Mouse (Mus musculus): Measurements from ENCODE around the gene Fam222b.
"Not testable (repeated sequence)": the region's sequence is repeated elsewhere in the genome, so short reads cannot be mapped to it uniquely, and the experiment has no call there.

Gene Fam222b

DNA sequence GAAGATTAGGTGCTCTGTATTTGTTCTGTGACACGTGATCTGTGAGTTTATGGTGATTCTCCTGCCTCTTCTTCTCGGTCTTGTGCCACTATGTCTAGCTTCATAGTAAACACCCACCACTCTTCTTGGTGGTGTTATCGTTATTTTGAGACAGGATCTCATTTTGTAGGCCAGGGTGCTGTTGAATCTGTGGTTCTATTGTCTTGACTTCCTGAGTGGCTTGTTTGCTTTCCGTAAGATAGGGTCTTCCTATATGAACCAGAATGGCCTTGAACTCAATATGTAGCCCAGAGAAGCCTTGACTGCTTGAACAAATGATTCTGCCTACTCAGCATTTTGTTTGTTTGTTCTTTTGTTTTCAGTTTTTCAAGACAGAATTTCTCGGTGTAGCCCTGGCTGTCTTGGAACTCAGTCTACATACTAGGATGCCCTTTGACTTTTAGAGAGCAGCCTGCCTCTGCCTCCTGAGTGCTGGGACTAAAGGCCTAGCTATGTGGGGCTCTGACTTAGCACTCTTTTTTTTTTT is 6.6 kb upstream of the Fam222b start:
- DNase-seq (ENCODE audit: low spot score in 2 of 2): no peak

DNA sequence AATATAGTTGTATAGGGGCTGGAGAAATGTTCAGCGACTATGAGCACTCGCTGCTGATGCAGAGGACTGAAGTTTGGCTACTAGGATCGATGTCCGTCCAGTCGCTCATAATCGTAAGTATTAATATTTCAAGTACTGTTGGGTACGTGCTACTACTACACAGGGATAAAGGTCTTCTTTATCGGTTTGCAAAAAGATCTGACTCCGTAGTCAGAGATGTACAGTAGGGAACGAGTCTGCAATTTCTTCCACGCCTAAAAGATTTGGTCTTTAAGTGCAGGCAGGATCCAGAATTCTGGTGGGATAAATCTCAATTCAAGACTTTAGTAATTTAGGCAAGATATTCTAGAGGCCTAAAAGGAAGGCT is 340 bp upstream of the Fam222b start:
- no peak for DNase-seq (ENCODE audit: low spot score in 2 of 2)

DNA sequence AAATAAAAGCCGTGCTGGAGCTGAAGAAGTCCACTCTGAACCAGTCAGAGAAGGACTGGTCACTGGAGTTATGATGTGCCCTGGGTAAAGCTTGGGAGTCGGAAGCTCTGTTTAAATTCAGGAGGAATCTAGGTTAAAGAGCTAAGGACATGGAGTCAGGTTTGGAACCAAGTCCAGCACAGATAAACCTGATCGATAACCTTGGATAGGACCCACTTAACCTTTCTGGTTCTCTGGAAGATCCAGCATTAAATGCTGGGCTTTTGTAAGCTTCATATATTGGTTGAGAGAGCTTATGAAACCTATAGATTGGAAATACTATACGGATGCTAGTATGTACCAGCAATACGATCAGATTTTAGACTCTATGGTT is 670 bp downstream of the Fam222b start:
- no peak for DNase-seq (ENCODE audit: low spot score in 2 of 2)

DNA sequence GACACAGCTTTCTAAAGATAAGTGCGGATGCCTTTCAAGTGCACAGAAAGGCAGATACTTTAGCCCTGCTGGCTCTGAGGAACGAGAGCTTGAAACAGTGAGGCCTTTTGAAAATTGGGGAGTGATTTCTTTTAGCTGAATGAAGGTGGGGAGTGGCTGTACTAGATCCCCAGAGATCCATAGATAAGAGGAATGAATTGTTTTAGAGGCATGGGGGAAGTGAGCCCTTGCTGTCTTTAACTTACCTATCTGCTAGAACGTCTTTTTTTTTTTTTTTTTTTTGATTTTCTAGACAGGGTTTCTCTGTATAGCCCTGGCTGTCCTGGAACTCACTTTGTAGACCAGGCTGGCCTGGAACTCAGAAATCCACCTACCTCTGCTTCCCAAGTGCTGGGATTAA is 2.6 kb downstream of the Fam222b start:
- DNase-seq (ENCODE audit: low spot score in 2 of 2): no peak

DNA sequence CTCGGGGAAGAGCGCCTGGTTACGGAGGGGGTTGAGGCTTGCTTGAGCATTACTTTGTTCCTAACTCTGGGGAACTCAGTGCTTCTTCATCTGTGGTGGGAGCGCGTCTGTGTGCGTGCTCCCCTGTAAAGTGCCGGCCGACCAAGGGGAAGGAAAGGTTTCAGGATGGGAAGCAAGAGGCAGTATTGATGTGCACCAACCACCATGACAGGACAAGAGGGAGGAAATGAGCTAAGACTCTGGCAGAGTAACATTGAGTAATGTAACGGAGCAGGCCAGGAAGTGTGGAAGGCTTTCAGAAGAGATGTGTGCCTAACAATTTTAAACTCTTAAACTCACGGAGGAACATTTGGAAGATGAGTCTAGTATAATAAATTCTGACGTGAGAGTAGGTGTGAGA is 6.3 kb downstream of the Fam222b start:
- no peak for DNase-seq (ENCODE audit: low spot score in 2 of 2)

DNA sequence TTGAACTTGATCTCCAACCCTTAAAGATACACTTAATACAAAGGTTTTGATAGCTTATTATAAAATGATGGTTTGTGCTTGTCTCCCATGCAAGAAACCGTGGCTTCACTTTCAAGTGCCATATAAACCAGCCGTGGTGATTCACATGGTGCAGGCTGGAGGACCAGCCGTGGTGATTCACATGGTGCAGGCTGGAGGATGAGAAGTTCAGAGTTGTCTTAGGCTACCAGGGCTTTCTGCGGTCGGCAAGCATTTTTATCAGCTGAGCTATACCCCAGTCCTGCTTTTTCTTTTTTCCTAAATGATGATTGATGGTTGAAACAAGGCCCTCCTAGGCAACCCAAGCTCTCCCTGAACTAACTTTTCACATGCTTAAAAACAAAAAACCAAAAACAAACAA is 7.7 kb downstream of the Fam222b start:
- no peak for DNase-seq (ENCODE audit: low spot score in 2 of 2)

DNA sequence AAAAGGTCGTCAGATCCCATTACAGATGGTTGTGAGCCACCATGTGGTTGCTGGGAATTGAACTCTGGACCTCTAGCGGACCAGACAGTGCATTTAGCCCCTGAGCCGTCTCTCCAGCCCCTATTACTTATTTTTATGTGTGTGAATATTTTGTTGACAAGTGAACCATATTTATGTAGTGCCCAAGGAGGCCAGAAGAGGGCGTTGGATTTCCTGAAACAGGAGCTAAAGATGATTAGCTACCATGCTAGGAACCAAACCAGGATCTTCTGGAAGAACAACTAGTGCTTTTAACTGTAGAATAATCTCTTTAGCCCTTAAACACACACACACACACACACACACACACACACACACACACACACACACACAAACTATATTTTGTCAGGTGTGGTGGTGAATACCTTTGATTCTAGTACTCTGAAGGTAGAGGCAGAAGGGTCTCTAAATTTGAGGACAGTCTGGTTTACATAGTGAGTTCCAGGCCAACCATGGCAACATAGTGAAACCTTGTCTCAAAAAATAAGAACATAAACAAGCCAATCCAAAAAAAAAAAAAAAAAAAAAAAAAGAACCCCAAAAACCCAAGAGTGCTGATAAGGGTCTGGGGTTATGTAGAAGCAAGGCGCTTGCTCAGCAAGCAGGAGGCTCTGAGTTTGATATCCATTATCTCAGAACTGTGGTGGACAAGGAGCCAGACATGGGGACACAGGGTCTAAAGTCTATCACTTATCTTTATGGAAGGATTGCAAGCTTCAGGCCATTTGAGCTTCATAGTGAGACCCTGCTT is 8.7 kb downstream of the Fam222b start:
- no peak for DNase-seq (ENCODE audit: low spot score in 2 of 2)

DNA sequence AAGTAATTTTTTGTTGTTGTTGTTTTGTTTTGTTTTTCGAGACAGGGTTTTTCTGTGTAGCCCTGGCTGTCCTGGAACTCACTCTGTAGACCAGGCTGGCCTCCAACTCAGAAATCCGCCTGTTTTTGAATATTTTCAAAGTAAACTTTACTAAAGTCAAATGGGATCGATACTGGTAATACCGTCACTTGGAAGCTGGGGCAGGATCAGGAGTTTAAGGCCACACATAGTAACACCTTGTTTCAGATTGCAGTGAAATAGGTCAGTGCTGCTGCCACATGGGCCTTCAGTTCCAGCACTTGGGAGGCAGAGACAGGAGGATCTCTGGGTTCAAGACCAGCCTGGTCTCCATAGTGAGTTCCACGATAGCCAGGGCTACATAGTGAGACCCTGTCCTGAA is 10.0 kb downstream of the Fam222b start:
- no peak for DNase-seq (ENCODE audit: low spot score in 2 of 2)

DNA sequence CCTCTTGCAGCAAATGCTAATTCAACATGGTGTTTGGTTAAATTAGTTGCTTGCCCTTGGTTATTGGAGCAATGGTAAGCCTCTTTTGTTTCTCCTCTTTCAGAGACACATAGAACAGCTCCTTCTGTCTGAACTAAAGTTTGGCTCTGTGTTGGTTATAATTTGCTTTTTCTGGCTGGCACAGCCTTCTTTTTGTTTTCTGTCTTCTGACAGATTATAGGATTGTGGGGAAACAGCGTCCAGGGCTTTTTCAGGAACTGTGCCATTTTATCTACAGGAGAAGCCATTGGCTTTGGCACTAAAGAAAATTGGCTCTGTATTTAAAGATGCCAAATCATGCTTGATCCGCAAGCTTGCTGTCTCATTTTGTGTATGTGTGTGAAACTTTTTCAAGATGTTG is 19.2 kb downstream of the Fam222b start:
- no peak for DNase-seq (ENCODE audit: low spot score in 2 of 2)

DNA sequence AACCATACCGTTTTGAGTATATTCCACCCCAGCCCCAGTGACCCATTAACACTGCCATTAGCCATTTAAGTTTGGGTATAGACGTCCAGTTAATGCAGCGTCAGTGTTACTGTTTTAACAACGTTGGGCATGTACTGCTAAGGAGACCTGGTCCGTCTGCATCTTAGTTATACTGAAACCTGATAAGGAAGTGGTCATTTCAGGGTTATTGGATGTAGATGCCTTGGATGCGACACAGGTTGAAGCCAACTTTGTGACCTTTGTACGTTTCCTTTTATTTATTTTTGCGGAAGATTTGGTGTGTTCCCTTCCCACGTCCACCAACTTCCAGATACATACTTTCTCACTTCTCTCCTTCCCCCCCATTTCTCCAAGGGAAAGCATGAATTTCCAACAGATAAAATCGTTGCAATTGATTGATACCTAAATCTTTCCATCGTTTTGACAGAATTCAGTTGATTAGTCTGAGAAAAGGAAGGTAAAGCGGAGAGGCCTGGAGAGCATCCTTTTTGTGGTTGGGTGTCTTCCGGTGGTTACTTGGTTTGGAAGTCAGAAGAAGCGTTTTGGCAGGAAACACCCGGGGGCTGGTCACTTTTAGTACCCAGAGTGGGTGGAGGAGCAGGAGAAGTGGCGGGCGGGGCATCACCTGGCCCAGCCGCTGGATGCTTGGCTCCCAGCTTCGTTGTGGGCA is 20.4 kb downstream of the Fam222b start:
- DNase-seq (ENCODE audit: low spot score in 2 of 2): no peak

DNA sequence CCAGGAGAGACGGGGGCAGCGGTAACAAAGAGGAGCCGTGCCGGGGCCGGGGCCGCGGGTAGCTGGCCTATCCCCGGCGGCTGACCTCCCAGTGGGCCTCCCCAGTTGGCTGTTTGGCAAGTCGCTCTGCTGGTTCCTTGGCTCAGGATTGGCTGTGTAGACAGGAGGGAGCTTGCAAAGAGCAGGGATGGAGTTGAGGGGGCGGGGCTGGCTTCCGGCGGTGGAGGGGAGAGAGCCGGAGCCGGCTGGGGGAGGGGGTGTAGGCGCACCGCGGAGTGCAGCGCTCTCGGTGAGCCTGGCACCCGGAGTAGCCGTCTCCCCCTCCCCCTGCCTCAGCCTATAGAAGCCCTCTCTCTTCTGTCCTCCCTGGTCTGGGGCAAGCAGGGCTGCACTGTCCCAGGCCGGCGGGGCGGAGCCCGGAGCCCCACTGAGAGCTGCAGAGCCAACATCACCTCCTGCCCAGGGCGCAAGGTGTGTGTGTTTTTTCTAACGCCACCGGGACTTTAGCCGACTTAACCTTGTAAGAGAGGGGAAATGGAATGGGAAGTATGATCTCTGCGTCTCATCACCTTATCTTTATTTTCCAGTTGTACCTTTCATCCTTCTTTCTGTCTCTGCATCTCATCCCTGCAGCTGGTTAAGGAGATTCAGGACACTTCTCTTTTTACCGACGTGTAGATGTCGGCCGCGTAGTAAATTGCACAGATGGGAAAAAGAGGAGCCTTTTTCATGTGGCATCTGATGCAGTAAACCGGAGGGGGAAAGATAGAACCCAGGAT is 21.1 kb downstream of the Fam222b start:
- DNase-seq (ENCODE audit: low spot score in 2 of 2): peak; percentile 91 to 93

DNA sequence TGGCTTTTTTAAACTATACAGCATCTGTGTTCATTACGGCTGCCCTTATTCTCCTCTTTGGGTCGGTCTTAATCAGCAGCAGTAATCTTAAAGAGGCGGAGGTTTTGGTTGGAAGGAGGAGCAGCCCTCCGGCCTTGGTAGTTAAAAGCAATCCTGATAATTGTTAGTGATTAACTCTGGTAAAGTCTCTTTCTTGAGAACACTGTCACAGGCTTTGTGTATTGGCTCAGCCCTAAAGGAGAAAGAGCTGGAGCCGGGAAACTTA is 21.6 kb downstream of the Fam222b start:
- DNase-seq (ENCODE audit: low spot score in 2 of 2): no peak

DNA sequence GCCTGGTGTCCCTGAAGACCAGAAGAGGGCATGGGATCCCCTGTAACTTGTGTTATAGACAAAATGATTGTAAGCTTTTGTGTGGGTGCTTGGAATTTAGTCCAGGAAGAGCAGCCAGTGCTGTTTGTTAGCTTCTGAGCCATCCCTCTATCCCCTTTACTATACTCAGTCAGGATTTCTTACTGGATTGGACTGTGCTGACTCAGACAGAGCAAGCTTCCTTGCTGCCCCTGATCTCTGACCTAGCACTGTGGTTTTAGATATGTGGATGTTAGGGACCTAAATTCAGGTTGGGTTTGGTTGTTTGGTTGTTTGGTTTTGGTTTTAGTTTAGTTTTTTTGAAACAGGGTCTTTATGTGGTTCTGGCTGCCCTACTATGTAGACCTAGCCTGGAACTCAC is 24.0 kb downstream of the Fam222b start:
- no peak for DNase-seq (ENCODE audit: low spot score in 2 of 2)

DNA sequence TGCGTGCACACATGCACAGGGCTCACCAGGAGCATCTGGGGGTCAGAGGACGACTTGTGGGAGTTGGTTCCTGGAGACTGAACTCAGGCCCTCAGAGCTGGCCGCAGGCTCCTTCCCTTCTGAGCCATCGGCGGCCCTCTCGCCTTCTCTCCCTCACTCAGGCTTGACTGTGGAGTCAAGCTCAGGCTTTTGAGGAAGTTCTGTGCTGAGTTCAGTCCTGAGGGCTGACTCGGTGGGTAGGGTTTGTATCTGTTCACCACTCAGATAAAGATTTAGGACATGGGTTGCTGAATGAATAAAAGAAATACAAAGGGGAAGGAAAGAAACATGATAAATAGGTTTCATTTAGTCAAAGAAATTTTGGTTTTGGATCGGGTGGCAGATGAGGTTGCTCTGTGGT is 25.4 kb downstream of the Fam222b start:
- no peak for DNase-seq (ENCODE audit: low spot score in 2 of 2)

DNA sequence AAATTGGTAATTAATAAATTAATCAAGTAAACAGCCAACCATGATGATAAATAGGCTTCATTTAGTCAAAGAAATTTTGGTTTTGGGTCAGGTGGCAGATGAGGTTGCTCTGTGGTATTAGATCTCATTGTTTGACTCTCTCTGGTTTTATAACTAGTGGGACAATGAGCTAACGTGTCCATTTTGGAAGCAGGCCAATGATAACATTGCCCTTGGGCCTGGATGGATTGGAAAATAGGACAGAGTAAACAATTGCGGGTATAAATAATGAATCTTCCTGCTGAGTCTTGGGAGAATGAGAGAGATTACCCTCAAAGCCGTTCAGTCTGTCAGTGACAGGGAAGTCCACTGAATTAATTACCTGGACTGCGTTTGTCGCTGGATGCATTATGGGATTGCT is 26.7 kb downstream of the Fam222b start:
- DNase-seq (ENCODE audit: low spot score in 2 of 2): no peak

DNA sequence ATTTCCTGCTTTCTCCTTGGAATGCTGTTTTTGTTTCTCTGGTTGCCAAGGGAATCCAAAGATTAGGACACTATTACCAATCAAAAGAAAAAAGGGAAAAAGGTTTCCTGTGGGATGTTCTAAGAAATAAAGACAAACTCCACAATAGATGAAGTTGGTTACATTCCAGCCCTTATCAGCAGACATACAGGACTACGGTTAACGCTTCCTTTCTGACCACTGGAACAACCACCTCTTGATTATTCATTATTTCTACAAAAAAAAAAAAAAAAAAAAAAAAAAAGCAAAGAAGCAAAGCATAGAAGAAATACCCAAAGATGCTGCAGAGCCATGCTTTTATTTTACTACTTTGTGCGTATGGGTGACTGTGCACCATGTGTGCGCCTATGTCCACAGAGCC is 28.4 kb downstream of the Fam222b start:
- no peak for DNase-seq (ENCODE audit: low spot score in 2 of 2)

DNA sequence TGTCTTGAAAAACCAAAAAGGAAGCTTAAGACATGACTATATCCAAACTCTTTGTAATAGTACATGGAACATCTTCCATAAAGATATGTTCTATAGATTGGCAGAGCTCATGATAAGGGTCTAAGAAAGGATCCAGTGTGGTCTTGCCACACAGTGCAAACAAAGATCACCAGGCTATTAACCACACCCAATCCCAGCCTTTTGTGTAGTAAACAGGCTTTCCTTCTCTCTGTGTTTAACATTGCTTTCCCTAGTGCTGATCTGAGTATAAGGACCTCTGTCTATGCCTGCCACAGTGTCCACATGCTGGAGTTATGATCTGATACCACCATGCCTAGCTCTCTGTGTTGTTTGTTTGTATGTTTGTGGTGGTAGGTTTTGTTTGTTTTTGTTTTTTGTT is 29.3 kb downstream of the Fam222b start:
- DNase-seq (ENCODE audit: low spot score in 2 of 2): no peak

DNA sequence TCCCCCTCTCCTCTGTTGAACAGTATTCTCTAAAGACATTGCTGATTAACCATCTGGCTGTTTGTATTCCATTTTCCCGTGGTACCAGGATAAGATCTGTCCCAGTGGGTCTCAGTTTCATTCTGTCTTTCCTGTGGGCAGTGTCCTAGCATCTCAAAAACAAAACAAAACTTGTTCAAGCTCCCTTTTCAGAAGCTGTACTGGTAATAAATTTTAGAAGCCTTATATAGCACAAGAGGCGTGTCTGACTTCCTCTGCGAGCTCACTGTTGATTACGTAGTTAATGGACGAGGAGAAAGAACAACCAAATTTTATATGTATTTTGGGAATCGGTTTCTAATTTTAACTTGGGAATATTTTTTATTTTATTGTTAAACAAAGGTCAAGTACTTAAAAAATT is 31.2 kb downstream of the Fam222b start:
- no peak for DNase-seq (ENCODE audit: low spot score in 2 of 2)

DNA sequence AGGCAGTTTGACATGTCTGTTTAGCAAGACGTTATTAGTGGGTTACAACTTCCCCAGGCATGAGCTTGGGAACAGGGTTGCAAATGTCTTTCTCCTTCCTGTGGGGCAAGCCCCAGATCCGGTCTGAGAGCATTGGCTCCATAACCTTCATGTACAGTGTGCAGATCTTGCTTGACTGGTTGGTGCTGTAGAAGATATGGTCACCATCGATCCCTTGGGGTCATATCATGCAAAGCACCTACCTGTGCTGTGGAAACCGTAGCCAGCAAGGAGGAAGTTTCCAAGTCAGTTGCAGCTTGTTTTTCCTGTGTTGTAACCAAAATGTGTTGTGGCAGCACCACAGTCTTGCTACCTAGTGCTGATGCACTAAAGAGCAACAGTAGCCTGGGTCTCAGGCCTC is 32.3 kb downstream of the Fam222b start:
- DNase-seq (ENCODE audit: low spot score in 2 of 2): no peak

DNA sequence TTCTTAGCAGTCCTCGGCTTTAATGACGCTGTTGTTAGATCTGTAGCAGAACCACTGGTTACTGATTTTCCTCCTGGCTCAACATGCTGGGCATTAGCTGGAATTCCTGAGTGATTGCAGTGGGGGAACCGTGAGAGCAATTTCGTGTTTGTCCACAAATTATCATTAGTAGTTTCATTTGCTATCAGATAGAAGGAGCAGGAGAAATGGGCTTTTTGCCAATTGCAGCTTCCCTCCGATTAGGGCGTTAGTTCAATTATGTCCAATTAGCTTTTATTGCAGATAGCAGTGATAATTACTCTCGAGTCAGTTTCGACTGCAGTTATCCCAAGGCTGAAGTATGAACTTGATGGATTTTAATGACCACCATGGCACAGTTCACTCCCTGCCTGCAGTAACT is 35.0 kb downstream of the Fam222b start:
- DNase-seq (ENCODE audit: low spot score in 2 of 2): no peak

DNA sequence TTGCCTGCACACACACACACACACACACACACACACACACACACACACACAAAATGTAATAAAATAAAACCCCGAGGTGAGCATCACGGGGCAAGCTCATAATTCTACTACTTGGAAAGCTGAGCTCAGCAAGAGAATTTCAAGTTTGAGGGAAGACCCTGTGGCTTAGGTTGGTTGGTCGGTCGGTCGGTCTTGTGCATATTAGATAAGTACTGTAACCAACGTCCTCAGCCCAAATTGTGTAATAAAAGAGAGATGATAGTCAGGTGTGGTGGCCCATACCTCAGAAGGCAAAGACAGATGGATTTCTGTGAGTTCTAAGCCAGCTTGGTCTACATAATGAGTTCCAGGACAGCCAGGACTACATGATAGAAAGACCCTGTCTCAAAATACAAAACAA is 39.5 kb downstream of the Fam222b start:
- no peak for DNase-seq (ENCODE audit: low spot score in 2 of 2)

DNA sequence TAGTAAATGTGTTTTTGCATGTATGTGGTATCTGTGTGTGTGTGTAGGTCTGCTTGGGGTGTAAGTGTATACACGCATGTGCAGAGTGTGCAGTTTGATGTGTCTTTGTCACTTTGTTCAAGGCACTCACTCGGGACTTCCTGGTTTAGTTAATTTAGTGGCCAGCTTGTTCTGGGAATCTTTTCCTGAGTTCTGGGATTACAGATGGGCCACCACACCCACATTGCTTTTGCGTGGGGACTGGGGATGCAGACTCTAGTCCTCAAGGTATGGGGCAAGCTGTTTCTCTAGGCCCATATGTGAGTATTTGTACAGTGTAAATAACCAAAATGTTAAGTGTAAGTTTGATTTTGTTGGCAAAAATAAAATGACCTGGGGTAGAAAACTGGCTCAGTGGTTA is 39.9 kb downstream of the Fam222b start:
- no peak for DNase-seq (ENCODE audit: low spot score in 2 of 2)

DNA sequence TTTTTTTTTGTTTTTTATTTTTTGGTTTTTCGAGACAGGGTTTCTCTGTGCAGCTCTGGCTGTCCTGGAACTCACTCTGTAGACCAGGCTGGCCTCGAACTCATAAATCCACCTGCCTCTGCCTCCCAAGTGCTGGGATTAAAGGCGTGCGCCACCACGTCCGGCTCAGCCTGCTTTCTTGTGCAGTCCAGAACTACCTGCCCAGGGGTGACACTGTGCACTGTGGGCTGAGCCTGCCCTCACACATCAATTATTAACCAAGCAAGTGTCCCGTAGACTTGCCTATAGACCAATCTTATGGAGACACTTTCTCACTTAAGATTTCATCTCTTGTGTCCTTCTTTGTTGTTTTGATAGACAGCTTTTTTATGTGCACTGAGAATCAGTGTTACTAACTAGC is 40.9 kb downstream of the Fam222b start:
- not testable (repeated sequence) for DNase-seq (ENCODE audit: low spot score in 2 of 2)
